Mouse (Mus musculus) ES-E14 (cell line): ENCODE data around the gene Srxn1.

Experiments
- CHD2 ChIP-seq: IDR thresholded peaks from 2 replicates; pipeline ENCODE4 v1.6.1; 2014; ENCODE audit warnings: mild to moderate bottlenecking, low read depth, low read length, inconsistent platforms
- HCFC1 ChIP-seq: IDR thresholded peaks from 2 replicates; pipeline ENCODE4 v1.6.1; 2012; ENCODE audit warnings: low read length, inconsistent platforms, borderline replicate concordance; ENCODE audit not compliant: insufficient read depth
- MAFK ChIP-seq: IDR thresholded peaks from 2 replicates; pipeline ENCODE4 v1.6.1; 2014; ENCODE audit warnings: mild to moderate bottlenecking, low read depth, low read length, inconsistent platforms; ENCODE audit not compliant: insufficient read depth
- ZC3H11A ChIP-seq: IDR thresholded peaks from 2 replicates; pipeline ENCODE4 v1.6.1; 2012; ENCODE audit warnings: low read depth, mild to moderate bottlenecking, inconsistent platforms, low read length, borderline replicate concordance
- ZNF384 ChIP-seq: IDR thresholded peaks from 2 replicates; pipeline ENCODE4 v1.6.1; 2012; ENCODE audit warnings: low read depth, low read length, inconsistent platforms

GRCm38 (mm10) chr2:152074521-152074920, 30.8 kb upstream of the Srxn1 start:
- TF ChIP-seq HCFC1: no peak
- TF ChIP-seq MAFK: no peak
- no peak for TF ChIP-seq CHD2
- no peak for TF ChIP-seq ZNF384
- TF ChIP-seq ZC3H11A: no peak
